ENCODE assay signal across 15 mouse cellular contexts in the genomic region with DNA sequence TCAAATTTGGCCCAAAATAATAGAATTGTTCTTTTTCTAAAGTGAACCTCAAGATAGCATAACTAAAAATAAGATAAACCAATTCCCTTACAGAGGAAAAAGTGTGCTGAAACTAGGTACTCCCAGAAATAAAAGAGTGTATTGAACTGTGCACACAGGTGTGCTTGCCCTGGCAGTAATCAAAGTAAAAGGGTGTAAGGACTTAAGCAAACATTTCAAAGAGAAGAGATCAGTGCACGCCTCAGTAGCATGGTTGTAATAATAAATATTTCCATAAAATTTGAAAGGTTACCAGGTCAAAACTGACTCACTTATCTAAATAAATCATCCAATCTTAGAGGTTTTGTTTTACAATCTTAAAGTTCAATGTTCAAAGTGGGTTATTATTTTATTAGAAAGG.
"Had no signal": no experiment of that assay in that cellular context is flagged by ENCODE, and none has a peak within 500 bp of the region (broad histone marks: within the 10 kb centered on the region; RNA-seq: fewer than 3 reads in every experiment).

No protein-coding gene starts in this region.

- H3K27ac ChIP-seq: liver, embryonic 13.5 days; liver, embryonic 15.5 days; macrophage; midbrain, embryonic 13.5 days; midbrain, embryonic 15.5 days; neural tube, embryonic 12.5 days had no signal

- H3K4me2 ChIP-seq: liver, embryonic 13.5 days; liver, embryonic 15.5 days; midbrain, embryonic 11.5 days; midbrain, embryonic 13.5 days; midbrain, embryonic 15.5 days; neural tube, embryonic 12.5 days had no signal

- H3K4me3 ChIP-seq: liver, embryonic 13.5 days; liver, embryonic 15.5 days; megakaryocyte, embryonic 14.5 days; midbrain, embryonic 13.5 days; midbrain, embryonic 15.5 days; neural tube, embryonic 12.5 days had no signal

- DNase-seq: liver, embryonic 13.5 days; liver, postnatal 0 days; lung, adult 2 months; lung, postnatal 10 days; right cerebral cortex, postnatal 14 days; thymus, adult 18-20 months; thymus, postnatal 14 days; thymus, postnatal 36 days had no signal

- H3K9ac ChIP-seq: liver, embryonic 13.5 days; liver, embryonic 15.5 days; liver, postnatal 0 days; midbrain, embryonic 13.5 days; midbrain, embryonic 15.5 days; neural tube, embryonic 12.5 days had no signal

- H3K4me1 ChIP-seq: liver, embryonic 13.5 days; liver, embryonic 15.5 days; megakaryocyte, embryonic 14.5 days; midbrain, embryonic 13.5 days; midbrain, embryonic 15.5 days; neural tube, embryonic 12.5 days had no signal

- H3K9me3 ChIP-seq: liver, embryonic 13.5 days; liver, embryonic 15.5 days; megakaryocyte, embryonic 14.5 days; midbrain, embryonic 13.5 days; midbrain, embryonic 15.5 days; neural tube, embryonic 12.5 days had no signal

- H3K36me3 ChIP-seq: liver, embryonic 13.5 days; liver, embryonic 15.5 days; midbrain, embryonic 13.5 days; midbrain, embryonic 15.5 days; neural tube, embryonic 12.5 days had no signal

- ATAC-seq: liver, postnatal 0 days; midbrain, embryonic 13.5 days; midbrain, embryonic 15.5 days had no signal

- H3K27me3 ChIP-seq: liver, embryonic 13.5 days; liver, embryonic 15.5 days; megakaryocyte, embryonic 14.5 days; midbrain, embryonic 13.5 days; midbrain, embryonic 15.5 days; neural tube, embryonic 12.5 days had no signal
